Mouse (Mus musculus): ENCODE results near the gene Anapc15.

The Anapc15 gene

GRCm38 (mm10) chr7:101863415-101863814, at the start of gene Anapc15:
Anapc15 (plus strand) TSS chr7:101863715.
- DNase-seq = peak in 1 of 2 experiments; percentile 12

GRCm38 (mm10) chr7:101817861-101818401, 45.6 kb upstream of the Anapc15 start, which contains the start of gene Phox2a:
Phox2a (plus strand) TSS chr7:101818313.
- DNase-seq = no peak

GRCm38 (mm10) chr7:101820295-101821030, 43.1 kb upstream of the Anapc15 start:
- peak in 1 of 2 experiments; percentile 48 for DNase-seq

GRCm38 (mm10) chr7:101821571-101822501, 41.7 kb upstream of the Anapc15 start:
- peak; percentile 47 to 76 for DNase-seq

- DNase-seq = peak; percentile 66 to 84
Observed at GRCm38 (mm10) chr7:101822836-101823757, 40.4 kb upstream of the Anapc15 start.

- peak; percentile 63 to 89 for DNase-seq
Observed at GRCm38 (mm10) chr7:101823758-101824630, 39.5 kb upstream of the Anapc15 start.

GRCm38 (mm10) chr7:101830373-101830772, 33.1 kb upstream of the Anapc15 start:
- DNase-seq = no peak

DNA sequence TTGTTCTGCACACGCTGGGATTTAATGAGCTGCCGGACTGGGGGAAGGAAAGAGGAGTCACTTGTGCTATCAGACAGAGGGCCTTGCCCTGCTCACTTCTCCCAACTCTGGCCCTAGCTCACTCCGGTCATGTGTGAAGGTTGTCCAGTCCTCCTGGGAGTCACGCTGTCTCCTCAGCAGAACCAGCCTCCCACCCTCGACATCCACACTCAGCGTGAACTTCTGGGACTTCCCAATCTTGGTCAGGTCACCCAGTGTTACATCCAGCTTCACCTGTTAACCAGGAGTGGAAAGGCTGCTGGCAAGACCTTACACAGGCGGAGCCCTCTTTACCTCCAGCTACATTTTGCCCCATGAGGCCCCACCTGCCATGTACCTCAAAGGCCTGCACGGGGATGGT, 32.1 kb upstream of the Anapc15 start:
- no peak for DNase-seq

DNA sequence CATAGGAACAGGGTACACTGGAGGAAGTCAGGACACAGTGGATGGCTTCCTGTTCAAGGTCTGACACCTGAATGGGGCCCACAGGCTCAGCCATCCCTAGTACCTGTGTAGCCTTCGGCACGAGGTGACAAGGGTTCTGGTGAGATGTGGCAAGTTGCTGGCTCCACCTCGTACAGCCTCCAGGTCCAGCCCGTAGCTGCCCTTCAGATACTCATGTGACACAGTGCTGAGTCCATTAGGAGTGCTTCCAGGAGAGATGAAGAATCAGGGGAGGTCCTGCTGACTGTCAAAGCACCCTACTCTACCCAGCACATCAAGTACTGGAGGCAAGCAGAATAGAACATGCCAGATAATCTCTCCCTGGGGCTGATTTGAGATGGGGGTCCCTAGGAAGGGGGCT, 31.1 kb upstream of the Anapc15 start:
- peak in 1 of 2 experiments; percentile 29 for DNase-seq

DNA sequence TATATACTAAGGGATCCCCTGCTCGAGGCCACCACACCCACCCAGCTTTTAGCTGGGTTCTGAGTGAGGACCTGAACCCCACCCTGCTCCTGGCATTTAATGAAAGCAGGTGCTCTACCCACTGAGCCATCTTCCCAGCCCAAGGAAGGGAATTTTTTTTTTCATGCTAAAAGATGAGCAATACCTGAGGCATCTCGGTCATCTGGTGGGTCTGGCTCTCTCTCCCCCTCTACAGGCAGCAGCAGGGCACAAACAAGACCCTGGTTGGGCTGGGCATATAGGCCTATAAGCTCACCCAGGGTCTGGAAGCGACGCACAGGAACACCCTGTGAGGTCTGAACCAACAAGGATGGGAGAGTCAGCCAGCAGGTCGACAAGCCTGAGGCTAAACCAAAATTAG, 30.2 kb upstream of the Anapc15 start:
- no peak for DNase-seq

- DNase-seq = no peak
Observed at GRCm38 (mm10) chr7:101833916-101834584, 29.5 kb upstream of the Anapc15 start.

- DNase-seq = no peak
Observed at GRCm38 (mm10) chr7:101834903-101835302, 28.6 kb upstream of the Anapc15 start.

DNA sequence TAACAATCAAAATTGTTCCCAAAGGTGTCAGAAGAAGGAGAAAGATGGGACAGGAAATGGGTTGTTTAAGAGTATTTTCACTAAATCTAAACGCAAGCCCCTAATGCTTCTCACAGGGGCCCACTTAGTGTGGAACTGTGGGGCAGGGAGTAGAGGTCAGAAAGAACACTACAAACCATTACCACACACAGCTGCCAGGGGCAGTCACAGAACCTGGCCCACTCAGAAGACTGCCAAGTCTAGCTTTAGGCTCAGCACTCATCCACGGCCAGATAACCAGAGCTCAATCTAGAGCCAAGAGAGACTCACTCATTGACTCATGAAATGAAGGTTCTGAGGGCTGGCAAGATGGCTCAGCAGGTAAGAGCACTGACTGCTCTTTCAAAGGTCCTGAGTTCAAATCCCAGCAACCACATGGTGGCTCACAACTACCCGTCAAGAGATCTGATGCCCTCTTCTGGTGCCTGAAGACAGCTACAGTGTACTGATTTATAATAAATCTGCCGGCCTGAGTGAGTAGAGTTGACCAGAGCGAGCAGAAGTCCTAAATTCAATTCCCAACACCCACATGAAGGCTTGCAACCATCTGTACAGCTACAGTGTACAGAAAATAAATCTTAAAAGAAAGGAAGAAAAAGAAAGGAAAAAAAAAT, 27.9 kb upstream of the Anapc15 start:
- no peak for DNase-seq

DNA sequence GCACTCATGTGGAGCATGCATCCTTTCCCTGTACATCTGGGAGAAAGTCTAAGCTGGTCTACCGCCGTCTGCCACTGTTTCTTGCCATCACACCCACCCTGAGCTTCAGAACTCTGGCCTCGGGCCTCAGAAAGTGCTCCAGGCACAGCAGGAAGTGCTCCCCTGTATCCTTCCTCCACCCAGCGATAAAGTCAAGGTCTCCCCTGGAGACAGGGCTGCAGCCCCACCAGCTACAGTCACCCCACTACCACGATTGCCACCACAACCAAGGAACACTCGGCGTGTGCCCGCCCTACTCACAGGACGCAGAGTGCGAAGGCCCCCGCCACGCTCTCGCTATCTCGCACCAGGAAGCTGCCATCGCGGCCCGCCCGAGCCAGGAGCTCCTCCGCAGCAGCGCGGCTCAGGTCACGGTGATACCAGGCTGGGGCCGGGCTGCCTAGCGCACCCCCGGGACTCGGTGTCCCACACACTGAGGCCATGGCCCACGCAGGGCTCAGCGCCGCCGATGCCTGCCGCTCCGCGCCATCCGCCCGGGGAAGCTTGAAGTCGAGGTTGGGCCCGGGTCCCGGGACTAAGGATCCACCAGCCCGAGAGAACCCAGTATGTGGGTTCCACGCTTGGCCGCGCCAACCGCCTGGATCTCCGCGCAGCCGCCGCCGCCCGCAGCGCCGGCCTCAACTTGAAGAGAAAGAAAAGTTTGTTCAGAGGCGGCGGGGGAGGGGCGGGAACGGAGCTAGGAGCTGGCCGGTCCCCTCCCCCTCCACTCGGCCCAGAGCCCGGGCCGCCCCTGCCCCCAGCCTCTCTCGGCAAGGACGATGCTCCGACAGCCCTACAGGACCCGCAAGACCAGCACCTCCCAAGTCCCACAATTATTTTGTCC, 27.0 kb upstream of the Anapc15 start:
- DNase-seq = peak; percentile 83 to 87

DNA sequence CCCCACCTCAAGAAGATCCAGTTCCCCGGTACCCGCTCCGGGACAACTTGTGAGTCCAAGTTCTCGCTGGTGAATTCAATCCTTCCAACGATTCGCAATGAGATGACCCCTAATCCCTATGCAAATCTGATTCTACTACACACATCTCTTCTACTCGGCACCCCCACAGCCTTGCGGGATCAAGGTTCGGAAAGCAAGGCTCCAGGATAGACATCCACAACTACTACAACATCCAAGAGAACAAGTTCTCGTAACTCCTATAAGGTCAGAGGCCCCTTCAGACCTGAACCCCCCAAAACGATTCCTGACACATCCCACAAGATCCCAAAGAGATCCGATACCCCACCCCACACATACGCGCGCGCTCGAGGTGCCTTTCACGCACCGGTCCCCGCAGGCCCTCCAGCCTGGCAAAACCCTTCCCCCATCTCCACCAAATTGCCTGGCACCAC, 26.3 kb upstream of the Anapc15 start:
- DNase-seq = peak in 1 of 2 experiments; percentile 29

DNA sequence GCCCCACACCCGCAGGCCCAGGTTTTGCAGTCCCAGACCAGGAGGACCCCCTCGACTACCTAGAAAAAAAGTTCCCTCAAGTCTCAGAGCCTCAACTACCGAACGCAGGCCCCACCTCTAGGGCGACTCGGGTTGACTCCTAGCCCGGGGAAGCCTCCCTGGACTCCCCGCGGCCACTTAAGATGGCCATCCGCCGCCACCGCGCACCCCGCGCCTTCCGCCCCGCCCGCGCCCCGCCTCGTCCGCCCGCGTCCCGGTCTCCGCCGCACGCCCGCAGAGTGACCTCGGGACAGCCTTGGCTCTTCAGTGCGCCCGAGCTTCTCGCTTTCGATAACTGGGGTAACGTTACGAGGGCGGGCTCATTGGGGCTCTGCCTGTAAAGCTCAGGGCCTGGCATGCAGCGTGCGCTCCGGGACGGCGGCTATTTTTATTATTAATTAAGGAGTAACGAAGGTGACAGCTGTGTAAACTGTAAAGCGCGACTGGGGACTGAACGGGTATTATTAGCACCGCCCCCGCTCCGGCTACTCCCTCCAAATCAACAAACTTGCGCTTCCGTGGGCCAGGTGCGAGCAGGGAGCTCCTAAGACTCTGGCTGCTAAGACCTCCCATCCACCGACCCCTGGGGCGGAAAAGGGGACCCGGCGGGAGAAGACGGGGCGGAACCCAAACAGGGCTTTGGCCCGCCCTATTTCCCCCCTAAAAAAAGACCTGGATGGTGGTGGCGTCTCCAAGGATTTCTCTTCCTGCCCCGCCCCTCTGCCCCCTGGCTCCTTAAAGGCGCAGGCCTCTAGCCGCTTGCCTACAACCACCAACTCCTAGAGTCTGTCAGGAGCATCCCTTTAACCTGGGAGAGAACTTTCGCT, 25.7 kb upstream of the Anapc15 start, which contains the start of gene Inppl1:
Gene Inppl1 (minus strand): TSS at position 624 of the 866 bp plus-strand sequence.
- DNase-seq = peak; percentile 97 to 98

DNA sequence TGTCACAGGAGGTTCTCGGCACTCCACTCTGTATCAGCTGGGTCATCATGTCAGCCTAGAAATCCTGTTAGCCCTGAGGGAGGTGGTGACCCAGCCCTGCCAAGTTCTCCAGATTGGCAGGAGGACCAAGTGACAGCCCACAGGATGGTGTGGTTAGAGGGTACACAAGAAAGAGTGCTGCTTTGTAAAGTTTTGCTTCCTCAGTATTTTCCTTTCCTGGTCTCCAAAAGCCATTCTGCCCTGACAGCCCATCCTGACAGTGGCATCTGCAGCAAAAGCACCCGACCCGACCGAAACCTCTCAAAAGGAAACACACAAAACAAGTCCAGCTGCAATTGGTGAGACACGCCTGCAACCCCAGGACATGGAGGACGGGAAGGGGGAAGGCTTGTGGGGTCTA, 19.3 kb upstream of the Anapc15 start:
- no peak for DNase-seq

DNA sequence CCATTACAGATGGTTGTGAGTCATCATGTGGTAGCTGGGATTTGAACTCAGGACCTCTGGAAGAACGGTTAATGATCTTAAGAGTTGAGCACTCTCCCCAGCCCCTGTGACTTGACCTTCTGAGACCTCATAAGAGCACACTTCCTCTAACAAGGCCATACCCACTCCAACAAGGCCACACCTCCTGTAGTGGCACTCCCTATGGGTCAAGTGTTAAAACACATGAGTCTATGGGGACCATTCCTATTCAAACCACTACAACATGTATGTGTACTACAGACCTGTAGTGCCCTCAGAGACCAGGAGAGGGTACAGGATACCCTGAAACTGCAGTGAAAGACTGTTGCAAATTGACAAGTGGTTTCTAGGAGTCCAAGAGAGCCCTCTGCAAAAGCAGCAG, 15.6 kb upstream of the Anapc15 start:
- DNase-seq = no peak

All from kidney, postnatal 25 days (tissue).